Mouse (Mus musculus): ENCODE results near the gene Leap2.

Leap2 gene

DNA sequence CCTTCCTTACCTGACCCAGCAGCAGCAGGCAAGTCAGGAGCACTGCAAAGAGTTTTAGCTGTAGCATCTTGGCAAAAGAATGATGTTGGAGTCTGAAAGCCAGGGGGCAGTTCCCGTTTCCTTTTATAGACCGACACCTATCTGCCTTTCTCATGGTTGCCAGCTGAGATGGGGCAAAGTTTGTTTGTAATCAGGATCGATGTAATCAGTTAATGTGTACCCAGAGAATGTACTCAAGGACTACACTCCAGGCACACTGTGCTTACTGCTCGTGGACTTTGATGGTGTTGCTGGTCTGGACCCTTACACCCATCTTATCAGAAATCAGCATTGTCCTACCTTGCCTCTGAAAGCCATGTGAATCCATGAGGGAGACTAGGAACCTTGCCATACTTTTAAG lies at the start of gene Leap2:
TSS of gene Leap2 (minus strand) at position 135 of the 400 bp plus-strand sequence.
- DNase-seq (ENCODE audit: low spot score in 2 of 2): no peak

GRCm38 (mm10) chr11:53472709-53473108 lies 49.7 kb upstream of the Leap2 start:
- no peak for DNase-seq (ENCODE audit: low spot score in 2 of 2)

DNA sequence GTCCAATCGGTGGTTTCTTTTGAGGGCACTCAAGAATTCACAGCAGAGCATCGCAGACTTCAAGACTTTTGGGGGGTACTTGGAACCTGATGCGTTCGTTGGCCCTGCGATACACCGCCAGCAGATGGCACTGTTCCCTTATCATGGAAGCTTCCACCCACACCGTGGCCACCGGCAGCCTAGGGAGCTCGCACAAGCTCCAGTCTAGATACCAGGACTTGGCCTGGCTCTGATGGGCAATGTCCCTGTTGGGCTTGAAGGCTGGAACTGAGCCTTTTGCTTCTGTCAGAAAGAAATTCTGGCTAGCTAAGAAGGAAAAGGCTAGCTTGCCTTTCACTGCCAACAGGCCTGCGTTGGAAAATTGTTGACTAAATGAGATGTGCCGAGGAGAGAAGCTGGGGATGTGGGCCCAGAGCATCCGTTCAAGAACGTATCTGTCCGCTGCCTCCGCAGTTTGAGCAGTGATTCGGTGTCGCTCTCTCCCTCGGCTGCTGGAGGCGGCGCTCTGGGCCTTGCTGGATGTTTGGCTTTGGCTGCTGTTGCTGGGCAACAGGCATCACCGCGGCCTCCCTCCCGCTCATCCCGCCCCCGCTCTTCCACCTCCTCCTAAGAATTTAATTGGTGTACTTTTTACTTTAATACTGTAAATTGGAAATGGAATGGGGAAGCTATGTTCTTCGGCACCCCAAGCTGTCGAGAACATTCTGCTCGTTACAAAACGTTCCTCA lies 47.2 kb upstream of the Leap2 start, which contains the start of gene Gm9837:
TSS of gene Gm9837 (minus strand) at position 512 of the 728 bp plus-strand sequence.
- peak; percentile 82 to 89 for DNase-seq (ENCODE audit: low spot score in 2 of 2)

GRCm38 (mm10) chr11:53469294-53469967 lies 46.5 kb upstream of the Leap2 start:
- peak in 1 of 2 experiments; percentile 54 for DNase-seq (ENCODE audit: low spot score in 2 of 2)

- peak; percentile 71 to 83 for DNase-seq (ENCODE audit: low spot score in 2 of 2)
Measured at GRCm38 (mm10) chr11:53466231-53466971, 43.4 kb upstream of the Leap2 start.

DNA sequence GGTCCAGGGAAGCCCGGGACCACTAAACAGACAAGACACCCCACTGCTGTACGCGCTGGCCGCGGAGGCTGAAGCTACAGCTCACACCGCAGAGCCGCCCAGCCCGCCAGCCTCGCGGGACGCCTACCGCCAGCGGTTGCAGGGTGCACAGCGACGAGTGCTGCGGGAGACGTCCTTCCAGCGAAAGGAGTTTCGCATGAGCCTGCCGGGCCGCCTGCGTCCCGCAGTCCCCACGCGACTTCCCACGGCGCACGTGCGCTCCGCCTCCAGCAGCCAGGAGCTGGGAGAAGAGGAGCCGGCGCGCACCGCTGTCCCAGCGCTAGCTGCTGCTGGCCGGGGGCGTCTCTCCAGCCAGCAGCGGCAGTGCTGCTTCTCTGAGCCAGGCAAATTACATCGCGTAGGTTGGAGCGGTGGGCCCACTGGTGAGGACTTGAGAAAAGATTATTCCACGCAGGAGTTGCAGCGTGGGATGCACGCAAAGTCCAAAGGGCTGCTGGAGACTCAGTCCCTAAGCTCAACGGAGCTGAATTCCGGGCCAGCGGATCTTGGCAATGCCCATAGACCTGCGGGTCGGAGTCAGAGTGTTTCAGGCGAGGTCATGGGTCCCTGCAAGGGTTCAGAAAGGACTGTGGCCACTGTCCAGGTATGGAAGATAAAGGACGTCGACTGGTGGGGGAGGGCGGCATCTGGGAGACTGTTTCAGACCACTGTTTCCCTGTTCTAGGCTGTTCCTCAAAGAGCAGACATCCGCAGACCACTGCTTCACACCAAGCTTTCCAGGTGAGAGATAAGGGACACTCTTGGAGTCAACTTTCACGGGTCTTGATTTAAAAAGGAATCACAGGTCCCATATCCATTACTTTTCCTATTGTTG lies 40.8 kb upstream of the Leap2 start:
- peak in 1 of 2 experiments; percentile 36 for DNase-seq (ENCODE audit: low spot score in 2 of 2)

GRCm38 (mm10) chr11:53461727-53462126 lies 38.8 kb upstream of the Leap2 start:
- DNase-seq (ENCODE audit: low spot score in 2 of 2): no peak

GRCm38 (mm10) chr11:53460192-53460591 lies 37.2 kb upstream of the Leap2 start:
- no peak for DNase-seq (ENCODE audit: low spot score in 2 of 2)

DNA sequence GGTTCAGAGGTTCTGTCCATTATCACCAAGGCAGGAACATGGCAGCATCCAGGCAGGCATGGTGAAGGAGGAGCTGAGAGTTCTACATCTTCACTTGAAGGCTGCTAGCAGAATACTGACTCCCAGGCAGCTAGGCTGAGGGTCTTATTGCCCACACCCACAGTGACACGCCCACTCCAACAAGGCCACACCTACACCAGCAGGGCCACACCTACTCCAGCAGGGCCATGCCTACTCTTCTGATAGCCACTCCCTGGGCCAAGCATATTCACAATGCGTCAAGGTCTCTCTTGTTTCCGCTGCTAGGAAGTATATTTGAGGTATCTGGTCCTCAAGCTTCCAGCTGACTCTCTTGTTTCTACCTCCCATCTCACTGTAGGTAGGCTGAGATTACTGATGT lies 36.0 kb upstream of the Leap2 start:
- DNase-seq (ENCODE audit: low spot score in 2 of 2): no peak

DNA sequence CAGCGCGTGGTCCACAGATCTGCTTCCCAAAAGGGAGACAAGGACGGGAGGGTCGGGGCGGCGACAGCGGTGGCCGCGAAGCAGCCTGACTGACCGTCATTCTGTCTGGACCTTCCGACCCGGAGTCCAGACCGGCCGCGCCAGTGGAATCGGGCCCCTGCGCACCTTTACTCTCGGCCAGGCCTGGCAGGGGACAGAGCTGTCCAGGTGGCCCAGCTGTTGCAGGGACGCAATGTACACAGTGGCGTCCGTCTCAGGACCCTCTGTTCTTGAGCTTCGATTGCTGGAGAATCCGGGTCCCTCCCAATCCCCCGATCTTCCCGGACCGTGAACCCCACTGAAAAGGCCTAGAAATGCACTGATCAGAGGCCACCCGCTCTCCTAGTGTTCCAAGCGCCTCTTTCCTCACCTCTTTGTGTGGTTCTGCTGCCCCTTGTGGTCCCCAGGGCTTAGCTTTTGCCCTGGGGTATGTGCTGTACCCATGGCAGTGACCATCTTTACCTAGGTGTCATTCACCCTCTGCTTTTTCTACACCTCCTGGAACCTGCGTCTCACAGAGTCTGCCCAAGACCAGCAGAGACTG lies 34.5 kb upstream of the Leap2 start:
- no peak for DNase-seq (ENCODE audit: low spot score in 2 of 2)

DNA sequence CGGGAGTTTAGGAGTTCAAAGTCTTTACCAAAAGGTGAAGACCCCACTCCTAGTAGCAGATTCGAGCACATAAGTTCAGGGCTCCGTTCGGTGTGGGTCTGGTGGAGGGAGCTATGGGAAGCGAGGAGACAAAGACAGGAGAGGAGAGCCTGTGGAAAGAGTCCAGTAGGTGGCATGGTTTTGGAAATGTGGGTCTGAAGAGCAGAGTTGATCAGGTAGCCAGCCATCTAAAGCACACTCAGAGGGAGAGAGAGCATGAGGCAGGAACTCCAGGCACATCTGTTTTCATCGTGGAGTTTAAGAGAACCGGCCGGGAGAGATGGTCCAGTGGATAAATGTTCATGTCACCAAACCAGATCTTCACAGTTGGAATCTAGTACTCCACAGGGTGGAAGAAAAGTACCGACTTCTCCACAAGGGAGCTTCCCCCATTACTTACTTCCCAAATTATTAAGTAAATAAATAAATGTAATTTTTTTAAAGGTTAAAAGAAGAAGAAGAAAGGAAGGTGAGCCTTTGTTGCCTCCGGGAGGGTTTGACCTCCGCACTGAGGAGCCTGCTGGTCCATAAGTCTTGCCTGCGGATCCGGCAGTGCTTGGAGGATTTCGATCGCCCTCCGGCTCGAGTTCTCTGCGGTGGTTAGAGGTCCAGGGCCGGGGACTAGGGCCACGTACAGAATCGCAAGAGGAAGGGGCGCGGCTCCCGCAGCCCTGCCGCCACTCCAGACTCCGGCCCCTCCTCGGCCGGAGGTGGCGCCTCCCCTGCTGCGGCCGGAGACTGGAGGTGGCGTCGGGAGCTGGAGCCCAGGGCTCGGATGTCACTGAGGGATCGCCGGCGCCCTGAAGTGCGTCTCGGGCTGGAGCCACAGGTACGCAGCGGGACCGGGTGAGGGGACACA lies 33.8 kb upstream of the Leap2 start, which contains the start of the genes Gm10447 and Shroom1:
TSS of gene Gm10447 (minus strand) at position 637 of the 898 bp plus-strand sequence.
TSS of gene Shroom1 (plus strand) at position 732 of the 898 bp plus-strand sequence.
- no peak for DNase-seq (ENCODE audit: low spot score in 2 of 2)

GRCm38 (mm10) chr11:53453031-53453430 lies 30.1 kb upstream of the Leap2 start:
- no peak for DNase-seq (ENCODE audit: low spot score in 2 of 2)

- no peak for DNase-seq (ENCODE audit: low spot score in 2 of 2)
Measured at GRCm38 (mm10) chr11:53452396-53452795, 29.4 kb upstream of the Leap2 start.

DNA sequence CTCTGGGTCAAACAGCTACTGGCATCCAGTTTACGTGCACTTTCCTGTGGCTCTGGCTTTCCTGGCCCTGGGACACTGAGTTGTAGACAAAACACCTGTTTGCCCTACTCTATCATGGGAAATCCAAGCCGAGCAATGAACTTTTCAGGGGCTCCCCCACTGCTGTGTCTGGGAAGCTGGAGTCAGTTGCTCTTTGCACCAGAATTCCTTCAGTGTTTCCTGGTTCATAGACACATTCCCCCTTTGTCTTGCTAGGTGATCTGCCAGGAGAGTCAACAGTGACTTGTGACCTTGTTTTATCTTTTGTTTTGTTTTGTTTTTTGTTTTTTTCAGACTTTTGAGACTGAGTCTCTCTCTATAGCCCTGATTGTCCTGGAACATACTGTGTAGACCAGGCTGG lies 28.4 kb upstream of the Leap2 start:
- DNase-seq (ENCODE audit: low spot score in 2 of 2): no peak

DNA sequence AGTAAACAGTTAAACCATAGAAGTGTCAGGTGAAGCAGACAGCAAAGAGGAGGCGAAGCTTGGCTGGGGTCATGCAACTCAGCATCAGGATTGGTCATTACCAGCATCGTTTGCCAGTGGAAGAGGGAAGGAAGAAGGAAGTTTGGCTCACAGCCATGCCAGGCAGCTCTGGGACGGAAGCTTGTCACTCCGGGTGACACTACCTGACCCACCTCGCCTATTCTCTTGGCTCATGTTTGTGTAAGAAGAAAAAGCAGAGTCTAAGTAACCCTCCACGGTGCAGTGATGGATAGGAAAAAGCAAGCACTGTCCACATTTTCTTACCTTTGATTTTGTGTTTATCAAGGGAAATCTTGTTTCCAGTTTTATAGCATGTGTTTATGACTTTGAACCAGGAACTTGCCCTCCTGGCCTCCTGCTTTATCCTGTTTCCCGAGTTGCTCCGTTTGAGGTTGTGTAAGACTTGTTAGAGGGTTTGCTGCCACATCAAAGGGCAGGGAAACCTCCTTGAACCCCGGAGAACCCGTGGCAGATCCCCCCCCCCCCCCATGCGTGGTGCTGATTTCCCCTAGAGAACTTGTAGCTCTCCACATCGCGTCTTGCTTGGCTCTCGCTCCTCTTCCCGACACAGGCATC lies 27.2 kb upstream of the Leap2 start:
- DNase-seq (ENCODE audit: low spot score in 2 of 2): no peak

GRCm38 (mm10) chr11:53448529-53448928 lies 25.6 kb upstream of the Leap2 start:
- no peak for DNase-seq (ENCODE audit: low spot score in 2 of 2)

DNA sequence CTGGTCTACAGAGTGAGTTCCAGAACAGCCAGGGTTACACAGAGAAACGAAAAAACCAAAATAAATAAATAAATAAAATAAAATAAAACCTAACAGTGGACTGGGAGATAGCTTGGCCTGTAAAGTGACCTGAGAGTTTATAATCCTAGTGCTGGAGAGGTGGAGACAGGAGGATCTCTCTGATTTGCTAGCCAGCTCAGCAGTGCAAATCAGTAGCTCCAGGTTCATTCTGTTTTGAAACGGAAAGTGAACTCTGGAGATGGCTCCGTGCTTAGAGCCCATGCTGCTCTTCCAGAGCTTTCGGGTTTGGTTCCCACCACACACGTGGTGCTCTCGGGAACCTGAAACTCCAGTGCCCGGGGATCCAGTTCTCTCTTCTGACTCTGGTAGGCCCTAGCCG lies 25.0 kb upstream of the Leap2 start:
- no peak for DNase-seq (ENCODE audit: low spot score in 2 of 2)

- DNase-seq (ENCODE audit: low spot score in 2 of 2): no peak
Measured at GRCm38 (mm10) chr11:53446183-53446582, 23.2 kb upstream of the Leap2 start.

- DNase-seq (ENCODE audit: low spot score in 2 of 2): no peak
Measured at GRCm38 (mm10) chr11:53445562-53445961, 22.6 kb upstream of the Leap2 start.

Measured in frontal cortex, postnatal 10 days (tissue).